Mouse (Mus musculus) limb, embryonic 11.5 days (tissue): Measurements from ENCODE around the gene Emilin3. TPM values are rescaled to one million over a fixed set of nuclear protein-coding genes. Genes with fewer than 3 reads are reported as not detected.
"Not testable (repeated sequence)": the region's sequence is repeated elsewhere in the genome, so short reads cannot be mapped to it uniquely, and the experiment has no call there.

Experiments used
- ATAC-seq: fragments of 200-750 bp; cut with Nextera tagmentation; 2 replicates; pipeline ENCODE4 v1.8.0; 2017; ENCODE audit warnings: low read depth; ENCODE audit not compliant: insufficient number of reproducible peaks, low FRiP score, low TSS enrichment
- DNase-seq: peaks from one replicate; pipeline ENCODE4 v3.0.0-alpha.2; 2015; ENCODE audit warnings: low spot score
- H3K27ac ChIP-seq: fragments of 300-500 bp; sonication (generic); replicated peaks from 2 replicates; pipeline ENCODE4 v1.5.1; 2014; ENCODE audit warnings: low read depth, mild to moderate bottlenecking, low read length
- H3K27me3 ChIP-seq: fragments of 300-500 bp; sonication (generic); 2 replicates; pipeline ENCODE4 v1.6.1; 2014; ENCODE audit warnings: mild to moderate bottlenecking, low read length, mixed read lengths; ENCODE audit not compliant: control insufficient read depth, insufficient read depth
- H3K36me3 ChIP-seq: fragments of 300-500 bp; sonication (generic); 2 replicates; pipeline ENCODE4 v1.6.1; 2014; ENCODE audit warnings: mild to moderate bottlenecking, low read length, moderate library complexity, mixed read lengths; ENCODE audit not compliant: control insufficient read depth, insufficient read depth
- H3K4me1 ChIP-seq: fragments of 300-500 bp; sonication (generic); 2 replicates; pipeline ENCODE4 v1.6.1; 2014; ENCODE audit warnings: low read length, mixed read lengths; ENCODE audit not compliant: control insufficient read depth, insufficient read depth
- H3K4me2 ChIP-seq: fragments of 300-500 bp; sonication (generic); 2 replicates; pipeline ENCODE4 v1.6.1; 2014; ENCODE audit warnings: low read depth, mild to moderate bottlenecking, moderate library complexity; ENCODE audit not compliant: severe bottlenecking
- H3K4me3 ChIP-seq: fragments of 300-500 bp; sonication (generic); 2 replicates; pipeline ENCODE4 v1.5.1; 2014; ENCODE audit warnings: low read depth, low read length
- H3K9ac ChIP-seq: fragments of 300-500 bp; sonication (generic); 2 replicates; pipeline ENCODE4 v1.6.1; 2014; ENCODE audit warnings: mild to moderate bottlenecking, low read length
- H3K9me3 ChIP-seq: fragments of 300-500 bp; sonication (generic); 2 replicates; pipeline ENCODE4 v1.6.1; 2016; ENCODE audit warnings: low read length; ENCODE audit not compliant: control insufficient read depth
- WGBS: fragments of 180-500 bp; shearing (Covaris S2); extraction: QIAGEN DNeasy Blood & Tissue Kit; methylation state at CpG from one replicate; pipeline ENCODE4 v1.1.7; 2014; 5-methylcytosine and 5-hydroxymethylcytosine counted together
- polyA plus RNA-seq: library from polyadenylated mRNA; unstranded; fragments of >200 nt; fragmentation: Nextera tagmentation; extraction: Ambion mirVana; gene quantifications from 2 replicates; pipeline ENCODE4 v1.2.1, GENCODE M21; 2014

Gene Emilin3
- 3.5 and 3.8 TPM in 2 replicates for polyA plus RNA-seq

GRCm38 (mm10) chr2:160912231-160912671 lies at the start of gene Emilin3:
TSS of gene Emilin3 (minus strand) at chr2:160912328.
- H3K9me3 ChIP-seq, result no peaks in the 10 kb centered on the region
- H3K4me2 ChIP-seq, result peak within 1 kb of the TSS; percentile 87
- H3K27ac ChIP-seq, result no peak within 1 kb of the TSS
- ATAC-seq (peak; percentile 69), DNase-seq (peak; percentile 78)
- under 1% methylated on average over 33 of the region's 46 CpGs for WGBS
- H3K4me3 ChIP-seq, result peak within 1 kb of the TSS; percentile 62
- no peaks in the 10 kb centered on the region for H3K36me3 ChIP-seq
- H3K4me1 ChIP-seq, result peaks cover 17% of the 10 kb centered on the region
- peaks cover 15% of the 10 kb centered on the region; the same call in 1 of the 2 replicates for H3K27me3 ChIP-seq
- peak within 1 kb of the TSS; percentile 65 for H3K9ac ChIP-seq

GRCm38 (mm10) chr2:160960956-160961646 lies 49.0 kb upstream of the Emilin3 start:
- H3K4me1 ChIP-seq, result no peaks in the 10 kb centered on the region
- H3K27ac ChIP-seq, result no peak overlapping the region
- no peak overlapping the region for H3K9ac ChIP-seq
- DNase-seq, result no peak
- peaks cover 17% of the 10 kb centered on the region for H3K36me3 ChIP-seq
- H3K4me3 ChIP-seq, result no peak overlapping the region
- 91% methylated on average over 6 of the region's 6 CpGs for WGBS
- H3K27me3 ChIP-seq, result no peaks in the 10 kb centered on the region
- H3K9me3 ChIP-seq, result no peaks in the 10 kb centered on the region
- ATAC-seq, result no peak
- H3K4me2 ChIP-seq, result no peak overlapping the region

GRCm38 (mm10) chr2:160959901-160960300 lies 47.8 kb upstream of the Emilin3 start:
- H3K4me2 ChIP-seq, result no peak overlapping the region
- DNase-seq, result no peak
- H3K9ac ChIP-seq, result no peak overlapping the region
- WGBS, result 94% methylated on average over 5 of the region's 5 CpGs
- H3K4me3 ChIP-seq, result no peak overlapping the region
- no peaks in the 10 kb centered on the region for H3K9me3 ChIP-seq
- no peaks in the 10 kb centered on the region for H3K27me3 ChIP-seq
- peaks cover 14% of the 10 kb centered on the region for H3K36me3 ChIP-seq
- ATAC-seq, result no peak
- no peaks in the 10 kb centered on the region for H3K4me1 ChIP-seq
- H3K27ac ChIP-seq, result no peak overlapping the region

GRCm38 (mm10) chr2:160958737-160959136 lies 46.6 kb upstream of the Emilin3 start:
- H3K36me3 ChIP-seq, result peaks cover 9% of the 10 kb centered on the region; the same call in 1 of the 2 replicates
- H3K4me3 ChIP-seq, result no peak overlapping the region
- no peak overlapping the region for H3K27ac ChIP-seq
- 90% methylated on average over 5 of the region's 5 CpGs for WGBS
- DNase-seq (no peak), ATAC-seq (no peak)
- H3K27me3 ChIP-seq, result no peaks in the 10 kb centered on the region
- no peak overlapping the region for H3K9ac ChIP-seq
- no peaks in the 10 kb centered on the region for H3K4me1 ChIP-seq
- no peak overlapping the region for H3K4me2 ChIP-seq
- no peaks in the 10 kb centered on the region for H3K9me3 ChIP-seq

- H3K4me3 ChIP-seq, H3K27me3 ChIP-seq, H3K36me3 ChIP-seq, H3K4me2 ChIP-seq, DNase-seq, ATAC-seq, H3K9me3 ChIP-seq, H3K27ac ChIP-seq, H3K4me1 ChIP-seq, H3K9ac ChIP-seq: not testable (repeated sequence)
These were observed 45.7 kb upstream of the Emilin3 start for GRCm38 (mm10) chr2:160957801-160958200.

GRCm38 (mm10) chr2:160957307-160957706 lies 45.2 kb upstream of the Emilin3 start:
- not testable (repeated sequence) for H3K9ac ChIP-seq, H3K36me3 ChIP-seq, H3K4me1 ChIP-seq, ATAC-seq, H3K4me3 ChIP-seq, H3K27ac ChIP-seq, DNase-seq, H3K4me2 ChIP-seq, H3K9me3 ChIP-seq, H3K27me3 ChIP-seq

GRCm38 (mm10) chr2:160955331-160955730 lies 43.2 kb upstream of the Emilin3 start:
- H3K9me3 ChIP-seq, result no peaks in the 10 kb centered on the region
- H3K36me3 ChIP-seq, result peaks cover 16% of the 10 kb centered on the region
- no peak overlapping the region for H3K4me3 ChIP-seq
- ATAC-seq, result no peak
- WGBS, result 64% methylated on average over 7 of the region's 7 CpGs
- no peak overlapping the region for H3K9ac ChIP-seq
- no peaks in the 10 kb centered on the region for H3K27me3 ChIP-seq
- H3K27ac ChIP-seq, result no peak overlapping the region
- no peak overlapping the region for H3K4me2 ChIP-seq
- no peak for DNase-seq
- no peaks in the 10 kb centered on the region for H3K4me1 ChIP-seq

GRCm38 (mm10) chr2:160954541-160954940 lies 42.4 kb upstream of the Emilin3 start:
- WGBS, result 92% methylated on average over 3 of the region's 3 CpGs
- Histone ChIP-seq H3K4me1 (no peaks in the 10 kb centered on the region), H3K27ac (no peak overlapping the region), H3K27me3 (no peaks in the 10 kb centered on the region), H3K36me3 (peaks cover 22% of the 10 kb centered on the region), H3K4me2 (no peak overlapping the region), H3K9ac (no peak overlapping the region), H3K4me3 (no peak overlapping the region), H3K9me3 (no peaks in the 10 kb centered on the region)
- no peak for DNase-seq
- no peak for ATAC-seq
